Mouse (Mus musculus) adrenal gland, postnatal 10 days (tissue): ENCODE data around the gene Svop. TPM values are rescaled to one million over a fixed set of nuclear protein-coding genes. Genes with fewer than 3 reads are reported as not detected.
A peak's percentile ranks its signal among the peaks of the same experiment; 100 is the strongest.

Experiments used
- DNase-seq: peaks from one replicate; pipeline ENCODE4 v3.0.0; 2021; ENCODE audit warnings: mixed read lengths
- total RNA-seq, 2 experiments: library from RNA; stranded (reverse); gene quantifications; 2 replicates each; pipeline ENCODE4 v1.2.3; 2021

The Svop gene
- total RNA-seq, 2 experiments from 2014 or later, result 3.1 to 4.4 TPM

DNA sequence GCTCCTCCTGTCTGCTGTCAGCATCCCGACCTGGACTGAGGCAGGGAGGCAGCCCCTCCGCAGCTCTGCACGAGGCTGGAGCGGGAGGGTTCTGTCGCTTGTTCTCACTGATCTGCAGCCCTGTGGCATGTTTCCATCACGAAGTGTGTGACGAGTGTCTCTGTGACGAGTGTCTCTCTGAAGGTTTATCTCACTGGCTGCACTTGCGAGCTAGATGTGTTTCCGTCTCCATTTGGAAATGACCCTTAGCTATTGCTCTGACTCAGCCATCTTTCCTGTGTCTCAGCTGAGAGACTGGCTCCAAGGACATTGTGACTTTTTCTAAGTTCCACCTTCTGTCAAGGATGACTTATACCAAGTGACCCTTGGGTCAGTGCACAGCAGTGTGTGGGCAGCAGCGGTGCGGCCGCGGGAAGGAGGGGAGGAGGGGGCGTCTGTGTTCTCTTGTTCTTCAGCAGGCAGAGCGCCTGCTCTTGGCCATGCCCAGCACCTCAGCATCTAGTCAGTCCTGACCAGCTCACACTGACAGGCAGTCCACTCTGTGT, 15.1 kb upstream of the Svop start:
- DNase-seq, result peak; percentile 53

- no peak for DNase-seq
Measured at GRCm38 (mm10) chr5:114102807-114103206, 11.4 kb upstream of the Svop start.

GRCm38 (mm10) chr5:114101873-114102272, 10.5 kb upstream of the Svop start:
- DNase-seq, result no peak

DNA sequence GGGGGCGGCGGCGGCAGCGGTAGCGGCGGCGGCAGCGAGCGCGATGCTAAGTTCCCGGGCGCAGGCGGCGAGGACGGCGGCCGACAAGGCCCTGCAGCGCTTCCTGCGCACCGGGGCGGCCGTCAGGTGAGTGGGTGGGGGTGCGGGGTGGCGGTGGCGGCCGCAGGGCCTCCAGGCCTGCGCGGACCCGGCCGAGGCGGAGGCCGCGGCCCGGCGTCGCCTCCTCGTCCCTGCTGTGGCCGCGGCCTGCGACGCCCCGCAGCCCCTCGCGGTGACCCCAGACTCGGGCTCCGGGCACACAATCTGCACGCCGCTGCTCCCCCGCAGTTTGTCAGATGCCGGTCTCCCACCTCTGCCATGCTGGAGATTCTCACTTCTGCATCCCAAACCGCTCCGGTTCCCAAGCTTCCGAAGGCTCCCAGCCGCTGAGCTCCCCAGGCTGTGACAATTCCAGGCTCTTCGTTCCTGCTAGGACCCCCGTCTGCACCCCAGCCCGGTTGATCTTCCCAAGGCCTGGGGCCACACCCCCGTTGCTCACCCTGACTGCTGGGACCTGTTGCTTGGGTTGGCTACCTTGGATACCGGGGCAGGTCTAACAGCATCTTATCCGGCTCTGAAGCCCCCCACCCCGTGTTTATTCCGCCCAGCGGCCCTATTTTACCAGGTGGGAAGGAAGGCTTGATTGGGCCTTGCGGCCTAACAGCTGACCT, 9.2 kb upstream of the Svop start:
- DNase-seq, result peak; percentile 26

DNA sequence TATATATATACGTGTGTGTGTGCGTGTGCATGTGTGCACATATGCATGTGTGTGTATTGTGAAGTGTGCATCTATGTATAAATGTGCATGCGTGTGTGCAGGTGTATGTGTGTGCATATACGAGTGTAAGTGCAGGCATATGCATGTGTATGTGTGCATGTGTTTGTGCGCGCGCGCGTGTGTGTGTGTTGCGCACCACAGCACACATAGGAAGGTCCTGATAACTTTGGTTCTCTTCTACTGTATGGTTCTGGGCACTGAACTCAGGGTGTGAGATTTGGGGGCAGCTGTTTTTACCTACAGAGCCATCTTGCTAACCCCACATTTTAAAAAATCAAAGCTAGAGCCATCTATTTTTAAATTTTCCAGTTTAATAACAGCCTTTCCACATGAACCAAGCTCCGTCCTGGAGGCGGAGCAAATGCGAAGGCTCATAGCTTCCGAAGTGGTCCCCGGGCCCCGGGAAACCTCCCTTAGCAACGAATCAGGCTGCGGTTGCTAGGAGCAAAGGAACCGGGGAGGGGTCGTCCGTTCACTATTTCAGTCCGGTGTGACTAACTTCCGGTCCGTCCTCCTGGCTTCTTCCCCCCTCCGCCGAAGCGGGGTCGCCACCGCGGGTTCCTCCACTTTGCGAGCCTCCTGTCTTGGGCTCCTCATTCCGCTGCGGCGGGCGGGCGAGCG, 8.5 kb upstream of the Svop start:
- peak; percentile 96 for DNase-seq

GRCm38 (mm10) chr5:114090421-114091013, 853 bp downstream of the Svop start:
- no peak for DNase-seq

GRCm38 (mm10) chr5:114087875-114088480, 3.4 kb downstream of the Svop start:
- DNase-seq, result no peak

DNA sequence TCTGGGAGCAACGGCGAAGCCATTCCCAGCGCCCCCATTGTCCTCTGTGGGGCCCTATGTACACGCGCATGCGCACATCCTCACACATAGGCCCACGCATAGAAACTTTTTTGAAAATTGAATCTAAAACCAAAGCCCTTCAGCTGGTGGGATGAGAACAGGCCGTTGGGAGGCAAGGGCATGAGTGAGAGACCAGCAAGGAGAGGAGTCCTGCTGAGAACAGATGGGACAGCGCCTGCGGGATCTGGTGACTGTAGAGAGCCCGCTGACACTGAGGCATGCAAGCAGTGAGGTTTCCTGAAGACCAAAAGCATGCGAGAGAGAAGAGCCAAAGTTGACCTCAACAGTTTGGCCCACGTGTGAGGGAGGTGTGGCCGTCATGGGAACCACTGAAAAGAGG, 5.9 kb downstream of the Svop start:
- no peak for DNase-seq

DNA sequence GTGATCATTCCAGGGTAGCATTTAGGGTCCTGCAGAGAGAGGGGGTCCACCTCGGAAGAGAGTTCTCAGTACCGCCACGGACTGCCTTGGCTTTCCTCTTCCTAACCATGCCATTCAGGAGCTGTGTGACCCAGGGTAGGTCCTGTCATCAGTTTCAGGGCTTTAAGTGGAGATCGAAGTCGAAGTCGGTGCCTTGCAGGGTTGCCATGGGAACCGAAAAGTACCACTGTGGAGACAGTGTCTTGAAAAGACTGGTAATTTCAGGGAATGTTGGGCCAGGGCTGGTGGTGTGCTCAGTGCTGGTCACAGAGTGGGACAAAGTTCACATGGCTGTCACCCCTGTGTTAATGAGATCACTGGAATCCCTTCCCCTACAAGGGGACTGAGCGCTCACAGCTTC, 14.4 kb downstream of the Svop start:
- DNase-seq, result no peak

DNA sequence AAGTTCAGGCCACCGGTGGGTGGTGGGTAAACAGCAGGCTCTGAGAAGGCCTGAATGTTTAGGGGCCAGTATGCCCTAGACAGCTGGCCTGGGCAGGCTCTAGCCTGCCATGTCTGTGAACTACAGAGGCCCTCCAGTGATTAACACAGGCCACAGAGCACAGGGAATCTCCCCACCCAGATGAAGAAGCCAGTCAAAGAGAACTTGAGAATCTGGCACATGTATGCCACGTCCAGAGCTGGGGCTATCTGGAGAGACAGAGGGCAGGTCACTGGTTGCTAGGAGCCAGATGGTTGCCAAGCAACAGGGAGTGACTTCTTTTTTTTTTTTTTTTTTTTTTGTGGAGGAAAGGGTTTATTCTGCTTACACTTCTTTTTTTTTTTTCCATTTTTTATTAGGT, 19.1 kb downstream of the Svop start:
- DNase-seq, result no peak

- no peak for DNase-seq
Measured at GRCm38 (mm10) chr5:114070858-114071257, 20.5 kb downstream of the Svop start.

- DNase-seq, result no peak
Measured at GRCm38 (mm10) chr5:114067982-114068381, 23.4 kb downstream of the Svop start.

GRCm38 (mm10) chr5:114067543-114067942, 23.8 kb downstream of the Svop start:
- no peak for DNase-seq

DNA sequence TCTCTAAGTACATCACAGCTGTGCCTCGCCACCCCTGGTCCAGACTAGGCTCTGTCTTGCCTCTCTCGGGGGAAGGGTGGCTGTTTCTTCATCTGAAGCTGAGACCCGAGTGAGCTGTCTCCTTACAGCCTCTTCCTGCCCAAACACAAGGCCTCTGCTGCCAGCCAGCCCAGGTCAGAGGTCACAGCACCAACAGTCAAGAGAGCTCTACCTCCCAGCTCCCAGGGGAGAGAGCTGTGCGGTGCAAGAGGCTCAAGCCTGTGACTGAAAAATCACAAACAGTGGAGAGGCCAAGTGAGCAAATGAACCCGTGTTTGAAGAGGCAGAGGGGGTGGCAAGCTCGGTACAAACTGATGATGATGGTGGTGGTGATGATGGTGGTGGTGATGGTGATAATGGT, 24.8 kb downstream of the Svop start:
- no peak for DNase-seq

DNA sequence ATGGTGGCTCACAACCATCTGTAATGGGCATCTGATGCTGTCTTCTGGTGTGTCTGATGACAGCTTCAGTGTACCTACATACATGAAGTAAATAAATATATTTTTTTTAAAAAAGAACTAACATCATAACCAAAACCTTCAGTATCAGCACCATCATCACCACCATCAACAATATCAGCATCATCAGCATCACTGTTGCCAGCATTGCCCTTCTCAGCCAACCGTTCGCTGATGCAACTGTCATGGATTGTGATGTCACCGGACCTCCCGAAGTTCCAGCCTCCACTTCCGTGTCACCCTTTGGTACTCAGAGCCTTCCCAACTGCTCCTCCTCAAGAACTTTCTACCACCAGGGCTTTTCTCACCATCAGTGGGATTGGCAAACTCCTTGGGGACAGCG, 26.2 kb downstream of the Svop start, which contains the start of gene Usp30:
Usp30 (plus strand) TSS at position 301 of the 400 bp plus-strand sequence.
- no peak for DNase-seq

GRCm38 (mm10) chr5:114063958-114064357, 27.4 kb downstream of the Svop start:
- no peak for DNase-seq

GRCm38 (mm10) chr5:114061675-114062074, 29.7 kb downstream of the Svop start:
- no peak for DNase-seq

DNA sequence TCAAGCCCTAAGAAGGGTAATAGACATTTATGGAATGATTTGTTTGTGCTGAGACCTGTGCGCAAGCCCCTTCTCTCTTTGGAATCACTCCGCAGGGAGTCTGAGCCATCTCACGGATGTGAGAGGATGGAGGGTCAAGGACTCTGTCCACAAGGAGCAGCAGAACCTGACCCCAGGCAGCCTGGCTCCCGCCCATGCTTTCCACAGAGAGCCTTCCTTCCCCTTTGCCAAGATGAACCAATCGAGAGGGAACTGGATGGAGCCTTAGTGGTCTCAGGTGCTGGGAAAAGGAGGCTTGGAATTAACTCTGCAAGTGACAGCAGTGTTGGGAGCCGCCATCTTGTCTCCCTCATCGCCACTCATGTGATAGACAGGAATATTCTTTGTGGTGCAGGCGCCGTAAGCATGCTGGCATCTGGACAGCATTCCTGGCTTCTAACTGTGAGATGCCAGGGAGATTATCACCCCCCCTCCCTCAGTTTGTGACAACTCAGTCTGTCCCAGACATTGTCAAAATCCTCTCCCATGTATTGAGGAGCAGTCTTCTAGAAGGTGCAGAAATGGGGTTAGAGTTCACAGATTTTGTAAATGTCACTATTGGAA, 34.1 kb downstream of the Svop start:
- DNase-seq, result no peak

- peak; percentile 87 for DNase-seq
Measured at GRCm38 (mm10) chr5:114052246-114052761, 39.1 kb downstream of the Svop start.

- no peak for DNase-seq
Measured at GRCm38 (mm10) chr5:114048731-114049308, 42.5 kb downstream of the Svop start.

GRCm38 (mm10) chr5:114047182-114047581, 44.2 kb downstream of the Svop start:
- DNase-seq, result no peak

GRCm38 (mm10) chr5:114046604-114047003, 44.8 kb downstream of the Svop start:
- DNase-seq, result no peak
